Mouse (Mus musculus) limb, embryonic 10.5 days (tissue): ENCODE measurements at regions not wholly inside any gene's neighbourhood (a gene's known extent, or its start where the extent isn't known, plus 50 kb on each side); places are given as distances from the start of the nearest gene placed in this dataset.

Experiments used
- DNase-seq: peaks from one replicate; pipeline ENCODE4 v3.0.0-alpha.2; 2017; ENCODE audit warnings: low spot score
- H3K27ac ChIP-seq: fragments of 300-500 bp; sonication (generic); 2 replicates; pipeline ENCODE4 v1.5.1; 2016; ENCODE audit warnings: mild to moderate bottlenecking
- H3K27me3 ChIP-seq: fragments of 300-500 bp; sonication (generic); 2 replicates; pipeline ENCODE4 v1.6.1; 2016; ENCODE audit warnings: low read depth, mild to moderate bottlenecking; ENCODE audit not compliant: poor library complexity, severe bottlenecking
- H3K36me3 ChIP-seq: fragments of 300-500 bp; sonication (generic); 2 replicates; pipeline ENCODE4 v1.6.1; 2016; ENCODE audit warnings: mild to moderate bottlenecking, moderate library complexity
- H3K4me1 ChIP-seq: fragments of 300-500 bp; sonication (generic); 2 replicates; pipeline ENCODE4 v1.6.1; 2016
- H3K4me3 ChIP-seq: fragments of 300-500 bp; sonication (generic); 2 replicates; pipeline ENCODE4 v1.5.1; 2016; ENCODE audit warnings: mild to moderate bottlenecking, moderate library complexity
- H3K9me3 ChIP-seq: fragments of 300-500 bp; sonication (generic); replicated peaks from 2 replicates; pipeline ENCODE4 v1.6.1; 2016; ENCODE audit warnings: mild to moderate bottlenecking
- WGBS: fragments of 180-500 bp; shearing (Covaris S2); methylation state at CpG from one replicate; pipeline ENCODE4 v1.1.7; 2016; 5-methylcytosine and 5-hydroxymethylcytosine counted together

- Histone ChIP-seq H3K4me1 (no peaks in the 10 kb centered on the region), H3K36me3 (no peaks in the 10 kb centered on the region), H3K9me3 (no peaks in the 10 kb centered on the region), H3K4me3 (no peak overlapping the region), H3K27me3 (no peaks in the 10 kb centered on the region), H3K27ac (no peak overlapping the region)
- WGBS: 64% methylated on average over 5 of the region's 5 CpGs
- DNase-seq: peak; percentile 28
Measured at GRCm38 (mm10) chr4:12743714-12744327, 572.0 kb upstream of the Fam92a start.

DNA sequence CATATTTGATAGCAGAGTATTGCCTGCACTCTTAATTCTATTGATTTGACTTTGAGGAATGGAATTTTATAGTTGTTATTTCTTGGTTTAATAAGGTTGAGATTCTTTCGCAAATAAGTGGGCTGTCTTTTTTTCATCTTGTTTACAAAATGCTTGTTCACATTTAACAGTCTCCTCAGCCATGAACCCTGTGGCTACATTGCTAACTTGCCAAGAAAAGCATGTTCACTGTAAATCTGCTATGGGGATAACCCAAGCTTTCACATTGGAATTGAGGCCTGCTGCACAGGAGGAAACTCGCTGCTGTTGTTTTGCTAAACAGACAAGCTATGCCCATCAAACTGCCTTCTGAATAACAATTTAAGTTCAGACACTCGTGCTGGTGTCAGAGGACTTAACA, 564.6 kb upstream of the Fam92a start:
- no peak overlapping the region for H3K4me3 ChIP-seq
- WGBS: 81% methylated on average over 3 of the region's 3 CpGs
- no peaks in the 10 kb centered on the region for H3K4me1 ChIP-seq
- DNase-seq: no peak
- no peak overlapping the region for H3K27ac ChIP-seq
- H3K9me3 ChIP-seq: no peaks in the 10 kb centered on the region
- no peaks in the 10 kb centered on the region for H3K36me3 ChIP-seq
- H3K27me3 ChIP-seq: no peaks in the 10 kb centered on the region

DNA sequence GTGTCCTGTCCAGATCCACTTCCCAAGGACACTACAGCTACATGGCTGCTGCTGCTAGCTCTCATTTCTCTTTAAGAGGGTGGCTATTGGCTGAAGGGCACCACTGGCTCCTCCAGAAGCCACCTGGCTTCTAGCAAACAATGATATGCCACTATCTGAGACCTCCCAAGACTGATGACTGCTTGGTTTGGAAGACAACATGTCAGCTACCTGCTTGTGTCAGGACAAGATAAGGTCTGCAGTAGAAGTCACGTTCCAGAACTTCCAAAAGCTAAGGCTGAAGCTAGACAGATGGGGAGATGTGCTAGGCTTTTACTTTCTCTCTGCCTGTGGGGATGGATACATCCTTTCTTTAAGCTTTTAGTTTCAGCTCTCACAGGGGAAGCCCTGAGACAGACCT, 528.4 kb upstream of the Fam92a start:
- Histone ChIP-seq H3K27ac (no peak overlapping the region), H3K27me3 (no peaks in the 10 kb centered on the region), H3K36me3 (no peaks in the 10 kb centered on the region), H3K4me1 (no peaks in the 10 kb centered on the region), H3K4me3 (no peak overlapping the region), H3K9me3 (no peaks in the 10 kb centered on the region)
- no peak for DNase-seq
- WGBS: 86% methylated on average over 1 of the region's 1 CpGs

- Histone ChIP-seq H3K4me3 (no peak overlapping the region), H3K9me3 (no peaks in the 10 kb centered on the region), H3K36me3 (no peaks in the 10 kb centered on the region), H3K27me3 (no peaks in the 10 kb centered on the region), H3K4me1 (peaks cover 7% of the 10 kb centered on the region; the same call in 1 of the 2 replicates), H3K27ac (peak overlapping the region; percentile 67)
- no peak for DNase-seq
- WGBS: 69% methylated on average over 3 of the region's 3 CpGs
Measured at GRCm38 (mm10) chr4:12677814-12678213, 506.0 kb upstream of the Fam92a start.

DNA sequence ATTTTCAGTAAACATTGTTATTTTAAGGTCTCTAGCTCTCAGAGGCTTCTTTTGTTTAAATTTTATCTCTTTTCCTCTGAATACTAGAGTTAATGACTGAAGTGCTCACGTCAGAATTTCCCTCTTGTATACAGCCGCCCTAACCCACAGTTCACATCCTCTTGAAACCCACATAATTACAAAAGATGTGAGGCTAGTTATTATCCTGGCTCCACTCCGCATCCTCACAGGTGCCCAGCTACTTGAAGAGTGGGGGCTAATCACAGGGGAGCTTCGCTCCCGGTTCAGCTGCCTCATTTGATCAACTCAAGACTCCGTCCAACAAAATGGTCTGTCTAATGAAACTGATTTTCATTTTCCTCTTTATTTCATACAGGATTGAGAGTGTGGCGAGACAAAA, 499.6 kb upstream of the Fam92a start:
- Histone ChIP-seq H3K27ac (no peak overlapping the region), H3K27me3 (no peaks in the 10 kb centered on the region), H3K9me3 (no peaks in the 10 kb centered on the region), H3K4me1 (no peaks in the 10 kb centered on the region), H3K4me3 (no peak overlapping the region), H3K36me3 (no peaks in the 10 kb centered on the region)
- no peak for DNase-seq
- WGBS: 82% methylated on average over 7 of the region's 7 CpGs

DNA sequence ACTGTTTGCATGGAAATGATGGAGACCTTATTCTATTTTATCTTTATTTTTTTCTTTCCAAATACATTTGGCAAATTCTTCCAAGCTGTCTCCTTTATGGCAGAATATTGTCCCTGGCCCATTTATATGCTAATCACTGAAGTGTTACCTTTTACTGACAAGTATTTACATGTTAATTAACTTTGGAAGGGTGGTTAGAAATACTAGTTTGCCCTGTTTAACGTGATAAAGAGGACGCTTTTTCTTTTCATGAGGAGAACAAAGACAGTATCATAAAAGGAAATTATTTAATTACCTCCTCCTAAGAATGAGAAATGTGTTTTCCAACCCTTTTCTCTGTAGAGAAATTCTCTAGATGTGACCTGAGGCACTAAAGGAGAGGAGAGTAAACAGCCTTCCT, 491.4 kb upstream of the Fam92a start:
- Histone ChIP-seq H3K36me3 (no peaks in the 10 kb centered on the region), H3K9me3 (no peaks in the 10 kb centered on the region), H3K4me3 (no peak overlapping the region), H3K27ac (no peak overlapping the region), H3K27me3 (no peaks in the 10 kb centered on the region), H3K4me1 (no peaks in the 10 kb centered on the region)
- no peak for DNase-seq
- 27% methylated on average over 2 of the region's 2 CpGs for WGBS

DNA sequence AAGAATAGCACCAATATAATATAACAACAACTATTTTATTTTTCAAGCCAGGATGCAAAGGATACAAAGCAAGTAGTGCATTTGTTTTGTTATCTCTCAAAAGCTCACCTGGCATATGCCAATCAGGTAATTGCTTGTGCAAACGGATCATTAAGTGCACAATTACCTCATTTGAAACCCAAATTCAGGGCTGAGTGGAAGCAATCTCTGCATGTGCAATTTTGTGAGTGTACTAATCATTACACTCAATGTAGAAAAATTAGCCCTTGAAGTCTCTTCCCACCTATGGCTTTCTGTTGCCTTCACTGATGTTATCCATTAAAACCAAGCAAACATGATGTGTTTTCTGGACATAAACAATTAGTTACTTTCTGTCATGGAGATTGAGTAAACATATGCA, 490.9 kb upstream of the Fam92a start:
- Histone ChIP-seq H3K9me3 (no peaks in the 10 kb centered on the region), H3K27me3 (no peaks in the 10 kb centered on the region), H3K36me3 (no peaks in the 10 kb centered on the region), H3K27ac (no peak overlapping the region), H3K4me1 (no peaks in the 10 kb centered on the region), H3K4me3 (no peak overlapping the region)
- WGBS: 75% methylated on average over 1 of the region's 1 CpGs
- no peak for DNase-seq

DNA sequence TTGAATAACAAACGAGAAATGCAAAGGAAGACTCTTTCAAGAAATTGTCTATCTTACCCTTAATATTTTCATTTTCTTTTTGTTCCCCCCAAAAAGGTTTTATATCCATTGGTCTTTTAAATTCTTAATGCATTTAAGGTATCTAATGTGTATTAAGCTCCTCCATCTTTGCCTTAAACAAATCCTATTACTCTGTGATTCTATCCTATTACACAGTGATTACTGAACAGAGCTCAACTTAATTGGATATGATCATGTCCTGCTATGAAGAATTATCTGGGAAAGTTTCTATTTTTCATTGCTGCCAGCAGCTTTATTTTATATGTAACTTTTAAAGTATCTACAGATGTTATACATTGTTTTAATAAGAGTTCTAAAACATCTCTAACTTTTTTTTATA, 487.3 kb upstream of the Fam92a start:
- 93% methylated on average over 1 of the region's 1 CpGs for WGBS
- Histone ChIP-seq H3K9me3 (no peaks in the 10 kb centered on the region), H3K4me3 (no peak overlapping the region), H3K36me3 (no peaks in the 10 kb centered on the region), H3K27ac (no peak overlapping the region), H3K27me3 (no peaks in the 10 kb centered on the region), H3K4me1 (peaks cover 3% of the 10 kb centered on the region; the same call in 1 of the 2 replicates)
- no peak for DNase-seq

GRCm38 (mm10) chr4:12658594-12658993, 486.8 kb upstream of the Fam92a start:
- no peak for DNase-seq
- no peaks in the 10 kb centered on the region for H3K36me3 ChIP-seq
- no peak overlapping the region for H3K27ac ChIP-seq
- WGBS: 51% methylated on average over 6 of the region's 6 CpGs
- peaks cover 3% of the 10 kb centered on the region; the same call in 1 of the 2 replicates for H3K4me1 ChIP-seq
- H3K9me3 ChIP-seq: no peaks in the 10 kb centered on the region
- H3K27me3 ChIP-seq: no peaks in the 10 kb centered on the region
- H3K4me3 ChIP-seq: no peak overlapping the region

DNA sequence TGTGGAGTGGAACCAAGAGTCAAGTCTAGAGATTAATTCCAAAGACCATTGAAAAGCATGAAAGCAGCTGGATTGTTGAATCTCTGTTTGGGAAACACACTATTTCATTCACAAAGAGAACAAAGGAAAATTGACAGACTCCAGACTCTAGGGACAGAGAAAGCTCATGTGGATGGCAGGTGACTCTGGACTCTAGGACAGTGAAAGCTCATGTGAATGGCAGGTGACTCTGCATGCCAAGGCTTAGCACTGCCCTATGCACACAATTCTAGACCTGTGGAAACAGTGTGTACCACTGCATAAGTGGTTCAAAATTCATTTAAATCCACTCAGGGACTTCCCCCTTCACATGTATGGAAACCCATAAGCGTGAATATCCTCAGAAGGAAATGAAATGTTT, 486.0 kb upstream of the Fam92a start:
- Histone ChIP-seq H3K27me3 (no peaks in the 10 kb centered on the region), H3K9me3 (no peaks in the 10 kb centered on the region), H3K4me1 (peaks cover 3% of the 10 kb centered on the region; the same call in 1 of the 2 replicates), H3K36me3 (no peaks in the 10 kb centered on the region), H3K4me3 (no peak overlapping the region), H3K27ac (no peak overlapping the region)
- no peak for DNase-seq
- WGBS: 97% methylated on average over 1 of the region's 1 CpGs

DNA sequence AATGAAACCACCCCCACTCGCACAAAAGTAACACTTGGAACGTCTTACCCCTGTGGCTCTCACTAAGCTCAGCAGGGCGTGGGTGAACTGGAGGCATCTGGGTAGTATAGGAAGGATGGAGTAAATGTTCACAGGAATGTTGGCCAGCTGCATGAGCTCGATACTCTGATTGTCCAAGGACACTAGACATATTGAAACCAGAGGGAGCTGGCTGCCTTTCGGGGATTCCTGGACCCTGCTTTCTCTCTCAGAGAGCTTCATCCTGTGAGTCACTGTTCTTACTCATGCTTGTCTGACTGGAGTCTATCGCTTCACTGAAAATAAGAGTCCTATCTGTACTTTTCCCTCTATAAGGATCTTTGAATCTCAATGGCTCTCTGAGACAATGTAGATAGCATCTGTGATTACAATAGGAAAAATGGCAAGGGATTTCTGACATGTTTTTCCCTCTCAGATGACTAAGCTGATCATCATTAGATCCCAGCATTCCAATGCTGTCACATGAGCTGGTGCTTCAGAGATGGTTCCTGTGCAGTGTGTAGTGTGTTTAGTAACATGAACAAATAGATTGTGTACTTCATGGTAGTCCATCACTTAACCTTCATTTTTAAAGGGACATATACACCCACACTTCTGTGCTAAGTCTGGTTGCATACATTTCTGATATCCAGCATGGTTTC, 485.2 kb upstream of the Fam92a start:
- no peaks in the 10 kb centered on the region for H3K9me3 ChIP-seq
- H3K27me3 ChIP-seq: no peaks in the 10 kb centered on the region
- no peaks in the 10 kb centered on the region for H3K36me3 ChIP-seq
- no peak overlapping the region for H3K4me3 ChIP-seq
- H3K4me1 ChIP-seq: peaks cover 3% of the 10 kb centered on the region; the same call in 1 of the 2 replicates
- no peak for DNase-seq
- H3K27ac ChIP-seq: no peak overlapping the region
- 92% methylated on average over 6 of the region's 6 CpGs for WGBS

- WGBS: 69% methylated on average over 13 of the region's 13 CpGs
- peaks cover 3% of the 10 kb centered on the region; the same call in 1 of the 2 replicates for H3K4me1 ChIP-seq
- no peaks in the 10 kb centered on the region for H3K9me3 ChIP-seq
- no peak overlapping the region for H3K4me3 ChIP-seq
- H3K27ac ChIP-seq: no peak overlapping the region
- no peak for DNase-seq
- H3K36me3 ChIP-seq: no peaks in the 10 kb centered on the region
- no peaks in the 10 kb centered on the region for H3K27me3 ChIP-seq
Measured at GRCm38 (mm10) chr4:12655457-12656228, 483.8 kb upstream of the Fam92a start.
